Comparison of ENCODE assay signal across 9 mouse cellular contexts in the genomic region with DNA sequence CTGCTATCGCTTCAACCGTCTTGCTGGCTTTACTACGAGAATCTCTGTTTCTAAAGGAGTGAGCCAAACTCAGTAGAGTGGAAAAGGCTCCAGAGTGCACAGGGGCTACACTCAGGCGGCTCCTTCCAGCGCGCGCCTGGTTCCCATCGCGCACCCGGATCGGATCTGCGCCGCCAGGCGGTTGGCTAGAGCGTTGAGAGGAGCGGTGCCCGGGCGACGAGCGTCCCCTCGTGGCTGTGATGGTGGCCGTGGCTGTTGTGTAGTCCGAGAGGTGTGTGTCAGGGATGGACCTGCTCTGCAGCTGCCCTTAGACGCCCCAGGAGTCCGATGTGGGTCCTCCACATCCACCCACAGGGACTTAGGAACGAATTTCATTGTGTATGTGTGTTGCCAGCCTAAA. TPM values are rescaled to one million over a fixed set of nuclear protein-coding genes. Genes with fewer than 3 reads are reported as not detected.
A peak's percentile ranks its signal among the peaks of the same experiment; 100 is the strongest.
DNase-seq lines count a peak whose midpoint lies in the region; ATAC-seq and TF ChIP-seq lines count a peak whose summit lies in the region.
"Had no signal": no experiment of that assay in that cellular context is flagged by ENCODE, and none has a peak within 500 bp of the region (broad histone marks: within the 10 kb centered on the region; RNA-seq: fewer than 3 reads in every experiment).

Gene Abca14 (plus strand): TSS at position 173 of the 400 bp plus-strand sequence.

- intact Hi-C loops in gastrocnemius, postnatal 14 days (cut with DNase I; ENCODE audit: low total_unique reads), result loop anchor here (2.0 kb wide), 1 partner anchor 79 kb away; no protein-coding TSS in a partner anchor

- H3K9me3 ChIP-seq in hindbrain, postnatal 0 days (ENCODE audit: low read length), result no peaks in the 10 kb centered on the region

- peak; percentile 88 for ATAC-seq in hindbrain, postnatal 0 days
- ATAC-seq in activated CD4-positive, CD25-positive, alpha-beta regulatory T cell, adult 4 months, result no peak

- no peaks in the 10 kb centered on the region for H3K27me3 ChIP-seq in hindbrain, postnatal 0 days (ENCODE audit: insufficient read depth, low read length)

- no peak within 1 kb of the TSS for H3K27ac ChIP-seq in hindbrain, postnatal 0 days

- 3% methylated on average over 26 of the region's 26 CpGs for WGBS in hindbrain, postnatal 0 days

- H3K36me3 ChIP-seq in hindbrain, postnatal 0 days (ENCODE audit: insufficient read depth, low read length), result no peaks in the 10 kb centered on the region

- H3K4me1 ChIP-seq in hindbrain, postnatal 0 days (ENCODE audit: insufficient read depth, low read length), result no peaks in the 10 kb centered on the region

- no peak within 1 kb of the TSS for H3K9ac ChIP-seq in hindbrain, postnatal 0 days (replicated peaks; ENCODE audit: low read length)

- H3K4me2 ChIP-seq in hindbrain, postnatal 0 days (ENCODE audit: low read depth, low read length), result no peak within 1 kb of the TSS

- no peak within 1 kb of the TSS for H3K4me3 ChIP-seq in hindbrain, postnatal 0 days (ENCODE audit: low read length)
- H3K4me3 ChIP-seq: erythroblast, embryonic 14.5 days had no signal

- peak; percentile 99 for TF ChIP-seq CTCF in hindbrain, postnatal 0 days (IDR thresholded peaks at IDR 0.05; ENCODE audit: low read depth)

- DNase-seq in adrenal gland, postnatal 10 days, result peak; percentile 94
- DNase-seq in embryo, embryonic 10.5 days (ENCODE audit: low spot score), result peak; percentile 89
- DNase-seq in gastrocnemius, postnatal 14 days, result peak; percentile 81
- DNase-seq in hindbrain, postnatal 0 days (ENCODE audit: low spot score), result peak; percentile 87
- DNase-seq in layer of hippocampus, postnatal 36 days, result peak; percentile 87
- peak; percentile 91 for DNase-seq in lung, postnatal 10 days
- peak; percentile 92 for DNase-seq in retina, embryonic 14.5 days (ENCODE audit: low spot score)

RNA-seq across cellular contexts. Expression of gene Abca14, which starts in this region (rescaled TPM):
- not detected for total RNA-seq in adrenal gland, postnatal 10 days (2021)
- not detected for total RNA-seq in gastrocnemius, postnatal 14 days (2021)
- total RNA-seq in hindbrain, postnatal 0 days (2014; rRNA removed), result not detected in 2 replicates
- polyA plus RNA-seq in hindbrain, postnatal 0 days (2015; fragmentation: Nextera tagmentation; extraction: Ambion mirVana), result not detected in 2 replicates
- not detected for total RNA-seq in layer of hippocampus, postnatal 36 days (2021)
- polyA plus RNA-seq in activated CD4-positive, CD25-positive, alpha-beta regulatory T cell, adult 4 months (2017; shearing (Covaris generic)), result not detected
- polyA plus RNA-seq: erythroblast, embryonic 14.5 days had no signal

Comparison
In these comparisons a context has a peak if more than half of its experiments do, and no peak if none do; other contexts are left out.
1. Peak in DNase-seq in adrenal gland, postnatal 10 days; RNA of the gene not detected or under 1 TPM.
2. Peak in DNase-seq in gastrocnemius, postnatal 14 days; RNA of the gene not detected or under 1 TPM.
3. Peak in DNase-seq and ATAC-seq in hindbrain, postnatal 0 days; RNA of the gene not detected or under 1 TPM.
4. Peak in DNase-seq in layer of hippocampus, postnatal 36 days; RNA of the gene not detected or under 1 TPM.